Mouse (Mus musculus) thymus, postnatal 14 days (tissue): Measurements from ENCODE around the gene Pip5k1c.
A peak's percentile ranks its signal among the peaks of the same experiment; 100 is the strongest.

Experiments used
- DNase-seq: peaks from one replicate; pipeline ENCODE4 v3.0.0; 2021

Pip5k1c gene

DNA sequence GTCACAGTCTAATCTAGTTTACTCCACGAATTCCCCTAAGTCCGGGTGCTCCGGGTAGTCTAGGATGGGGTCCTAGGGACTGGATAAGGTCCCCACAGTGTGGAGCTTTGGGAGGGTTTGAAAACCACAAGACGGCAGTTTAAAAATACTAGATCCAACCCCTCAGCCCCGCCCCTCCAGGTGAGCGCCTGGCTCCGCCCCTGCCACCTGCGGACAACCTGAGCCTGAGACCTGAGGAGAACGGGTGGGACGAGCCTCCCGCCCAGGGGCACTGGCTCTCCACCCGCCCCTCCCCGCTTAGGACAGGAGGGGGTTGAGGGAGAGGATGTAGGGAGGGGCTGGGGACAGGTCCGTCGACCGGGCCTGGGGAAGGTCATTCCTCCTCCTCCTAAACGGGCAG lies 8.0 kb upstream of the Pip5k1c start:
- DNase-seq: no peak

DNA sequence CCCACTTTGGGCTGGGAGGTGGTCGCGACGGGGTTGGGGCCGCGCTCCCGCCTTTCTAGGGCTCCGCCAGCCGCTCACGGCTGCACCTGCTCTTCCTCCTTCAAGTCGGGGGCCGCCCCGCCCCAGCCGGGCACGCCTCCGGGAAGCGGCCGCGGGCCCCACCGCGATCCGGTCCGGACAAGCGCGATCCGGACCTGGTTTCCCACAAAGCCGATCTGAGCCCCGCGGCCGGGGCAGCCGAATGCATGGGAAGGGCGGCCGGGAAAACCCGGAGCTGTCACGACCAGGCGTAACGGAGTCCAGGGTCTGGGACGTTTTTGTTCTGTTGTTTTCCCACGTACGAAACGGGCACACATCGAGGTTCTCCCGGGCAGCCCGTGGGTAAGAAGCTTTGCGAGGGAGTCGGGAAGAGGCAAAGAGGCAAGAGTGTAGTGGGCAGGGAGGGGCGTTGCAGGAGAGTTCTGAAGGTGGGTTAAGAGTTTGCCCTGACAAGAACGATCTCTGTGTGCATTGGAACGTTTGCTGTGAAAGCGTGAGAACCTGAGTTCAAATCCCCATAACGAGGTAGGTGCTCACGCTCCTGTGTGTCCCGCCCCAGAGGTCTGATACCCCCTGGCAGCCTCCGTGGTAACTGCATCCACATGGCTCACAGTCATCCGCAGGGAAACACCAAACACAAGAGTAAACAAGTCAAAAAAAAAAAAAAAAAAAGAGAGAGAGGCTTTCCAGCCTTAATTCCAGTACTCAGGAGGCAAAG lies 6.9 kb upstream of the Pip5k1c start:
- peak; percentile 97 for DNase-seq

DNA sequence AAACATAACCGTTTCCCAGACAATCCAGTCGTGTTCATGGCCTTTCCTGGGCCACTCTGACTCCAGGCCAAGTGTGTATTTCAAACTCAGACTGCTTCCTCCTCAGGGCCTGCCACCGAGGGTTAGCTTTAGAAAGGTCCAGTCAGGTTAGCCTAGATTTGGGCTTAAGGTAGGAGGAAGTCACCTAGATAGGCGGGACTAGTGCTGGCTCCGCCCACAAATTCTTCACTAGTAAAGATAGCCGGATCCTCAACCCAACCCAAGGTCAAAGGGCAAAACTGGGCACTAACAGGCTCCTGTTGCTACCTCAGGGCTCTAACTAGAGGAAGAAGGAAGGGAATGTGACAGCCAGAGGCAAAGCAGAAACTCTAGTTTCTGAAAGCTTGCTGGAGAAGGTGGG lies 6.2 kb upstream of the Pip5k1c start:
- no peak for DNase-seq

DNA sequence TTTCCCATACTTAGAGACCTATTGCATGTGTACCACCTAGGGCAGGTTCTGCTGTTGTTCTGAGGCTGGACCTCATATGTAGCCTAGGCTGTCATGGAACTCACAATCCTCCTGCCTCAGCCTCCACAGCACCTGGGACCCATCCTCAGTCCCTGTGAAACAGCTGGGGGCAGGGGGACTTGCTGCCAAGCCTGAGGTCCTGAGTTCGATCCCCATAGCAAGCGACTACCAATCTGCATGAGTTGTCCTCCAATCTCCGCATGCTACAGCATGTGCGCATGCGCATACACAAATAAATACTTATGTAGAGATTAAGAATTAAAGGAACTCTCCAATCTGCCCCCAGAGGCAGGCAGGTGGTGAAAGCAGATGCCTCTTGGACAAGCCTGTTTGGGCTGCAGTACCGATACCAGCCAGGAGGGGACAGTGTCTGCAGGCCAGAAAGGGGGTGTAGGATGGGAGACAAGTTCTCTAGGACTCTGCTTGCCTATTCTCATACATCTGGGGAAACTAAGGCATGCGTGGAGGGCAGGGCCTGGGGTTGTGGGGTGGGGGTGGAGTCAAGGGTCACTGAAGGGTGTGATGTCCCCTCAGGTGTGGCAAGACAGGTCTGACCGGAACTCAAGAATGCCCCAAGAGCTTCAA lies 5.1 kb upstream of the Pip5k1c start:
- peak; percentile 83 for DNase-seq

DNA sequence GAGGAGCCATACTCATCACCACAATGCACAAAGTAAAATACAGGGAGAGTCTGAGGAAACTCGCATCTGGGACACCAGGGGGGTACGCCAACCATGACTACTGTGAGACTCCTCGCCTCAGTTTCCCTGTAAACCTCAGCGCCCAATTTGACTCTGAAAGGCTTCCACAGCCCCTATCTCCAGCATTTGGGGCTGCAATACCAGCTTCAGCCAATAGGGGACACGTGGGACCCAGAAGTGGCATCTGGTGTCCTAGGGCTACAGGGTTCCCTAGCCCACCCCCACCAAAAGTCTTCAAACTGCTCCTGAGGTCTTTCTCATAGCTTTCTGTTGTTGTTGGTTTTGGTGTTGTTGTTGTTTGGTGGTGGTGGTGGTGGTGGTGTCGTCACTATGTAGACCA lies 4.2 kb upstream of the Pip5k1c start:
- DNase-seq: peak; percentile 67

DNA sequence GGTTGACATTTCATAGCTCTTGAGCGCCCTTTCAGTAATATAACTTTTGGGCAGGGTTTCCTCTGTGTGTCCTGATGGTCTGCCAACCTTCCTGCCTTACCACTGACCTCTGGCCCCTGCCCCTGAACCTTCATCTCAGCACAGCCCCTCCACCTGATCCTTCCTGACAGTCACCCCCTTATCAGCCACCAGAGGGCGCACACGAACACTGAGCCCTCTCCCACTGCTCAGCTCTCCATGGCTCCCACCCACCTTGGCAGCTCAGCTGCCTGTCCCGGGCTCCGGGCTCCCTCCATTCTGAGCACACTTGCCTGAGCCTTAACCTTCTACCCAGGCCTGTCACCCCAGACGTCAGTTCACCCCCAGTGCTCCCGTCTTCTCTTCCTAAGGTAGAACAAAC lies 3.5 kb upstream of the Pip5k1c start:
- peak; percentile 78 for DNase-seq

DNA sequence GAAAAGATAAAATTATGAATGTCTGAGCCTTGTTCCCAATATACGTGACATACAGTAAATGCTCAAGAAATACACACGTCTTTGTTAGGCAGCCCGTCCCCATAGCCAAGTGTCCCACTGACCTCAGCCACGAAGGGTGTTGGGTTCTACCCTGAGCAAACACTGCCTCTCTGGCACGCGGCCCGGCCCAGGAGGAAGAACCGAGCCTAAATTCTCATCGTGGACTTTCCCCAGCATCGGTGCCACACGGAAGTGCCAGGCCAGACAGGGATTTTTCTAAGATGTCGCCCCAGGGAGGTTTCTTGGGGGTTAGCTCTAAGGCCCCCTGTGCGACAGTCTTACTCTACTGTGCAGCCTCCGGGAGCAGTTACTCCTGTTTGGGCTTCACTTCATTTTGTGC lies 3.0 kb upstream of the Pip5k1c start:
- DNase-seq: no peak

DNA sequence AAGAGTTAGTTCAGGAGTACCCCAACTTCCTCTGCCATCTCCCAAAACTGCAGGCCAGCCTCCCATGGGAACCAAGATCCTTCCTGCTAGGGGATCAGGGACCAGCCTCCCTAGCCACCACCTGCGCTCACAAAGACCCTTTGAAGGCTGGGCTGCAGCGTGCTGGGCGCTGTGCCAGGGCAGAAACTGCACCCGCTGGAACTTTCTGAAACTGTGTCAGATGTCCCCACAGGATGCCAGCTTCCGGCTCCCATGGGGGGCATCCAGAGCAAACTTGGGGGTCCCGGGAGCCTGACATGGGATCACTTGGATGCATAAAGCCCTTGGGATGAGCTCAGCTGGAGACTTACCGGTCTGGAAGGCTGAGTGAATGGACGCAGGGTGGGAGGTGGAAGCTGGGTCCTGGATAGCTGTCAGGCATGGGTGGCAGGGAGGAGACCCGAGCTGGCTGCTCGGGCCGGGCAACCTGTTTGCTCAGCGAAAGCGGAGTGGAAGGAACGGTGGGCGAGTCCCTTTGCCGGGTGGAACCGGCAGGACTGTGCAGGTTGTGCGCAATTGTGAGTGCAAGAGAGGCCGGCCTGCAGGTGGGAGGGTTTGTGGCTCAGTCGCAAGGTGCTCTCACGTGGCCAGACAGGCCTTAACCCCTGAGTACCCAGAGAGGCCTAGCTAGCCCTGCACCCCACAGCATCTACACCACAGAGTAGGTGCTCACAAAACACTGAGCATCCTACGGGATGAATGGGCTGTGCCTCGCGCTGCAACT lies 1.9 kb upstream of the Pip5k1c start:
- DNase-seq: peak; percentile 71

DNA sequence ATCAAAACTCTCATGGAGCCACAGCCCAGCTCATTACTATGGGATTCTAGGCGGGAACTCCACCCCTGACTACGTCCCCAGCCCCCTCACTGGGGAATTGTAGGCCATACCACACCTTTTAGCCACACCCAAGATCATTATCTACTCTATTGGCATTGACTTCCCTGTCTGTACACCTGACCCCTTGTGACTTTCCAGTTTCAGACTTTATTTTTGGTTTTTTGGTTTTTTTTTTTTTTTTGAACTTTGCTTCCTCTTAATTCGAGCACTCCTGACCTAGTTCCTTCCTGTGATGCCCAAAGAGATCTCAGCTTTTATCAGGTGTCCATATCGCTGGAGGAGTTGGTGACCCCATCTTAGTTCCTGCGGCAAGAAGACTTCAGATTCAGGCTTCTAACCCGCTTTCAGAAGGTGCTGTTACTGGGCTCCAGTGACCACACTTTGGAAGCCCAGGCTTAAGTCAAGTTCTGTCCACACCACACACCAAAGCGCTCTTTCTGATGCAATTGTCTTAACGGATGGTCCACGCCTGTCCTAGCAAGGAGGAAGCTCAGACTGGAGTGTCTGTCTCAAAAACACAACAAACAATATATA lies 1.2 kb upstream of the Pip5k1c start, which contains the start of gene Tjp3:
TSS of gene Tjp3 (minus strand) at position 71 of the 594 bp plus-strand sequence.
- no peak for DNase-seq

DNA sequence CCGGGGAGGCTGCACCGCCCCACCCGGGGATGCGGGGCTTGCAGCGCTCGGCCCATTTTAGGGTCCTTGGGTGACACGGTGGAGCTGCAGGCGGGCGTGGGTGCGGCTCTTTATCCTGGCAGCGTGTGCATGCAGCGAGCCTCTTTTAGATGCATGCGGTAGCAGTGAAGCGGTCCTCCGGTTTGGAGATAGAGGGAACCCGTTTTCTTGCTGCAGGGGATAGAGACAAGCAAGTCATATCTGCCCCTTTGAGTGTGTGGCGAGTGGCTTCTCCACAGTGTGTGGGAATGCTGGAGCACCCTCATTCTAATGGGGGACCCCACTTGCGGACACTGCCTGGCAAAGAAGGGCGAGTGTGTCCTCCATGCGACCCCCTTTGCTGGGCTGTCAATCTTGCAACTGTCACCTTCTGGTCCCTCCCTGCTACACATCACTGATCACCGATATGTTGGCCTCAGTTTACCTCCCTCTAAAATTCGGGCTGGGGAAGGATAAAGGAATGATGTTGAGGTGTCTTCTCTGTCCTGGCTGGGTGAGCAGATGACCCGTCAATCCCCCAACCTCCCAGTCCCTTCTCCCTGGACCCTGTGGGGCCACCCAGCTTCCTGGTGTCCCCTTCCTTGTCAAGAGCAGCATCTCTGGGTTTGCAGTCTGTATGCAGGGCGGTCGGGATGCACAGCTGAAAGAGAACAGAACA lies 719 bp downstream of the Pip5k1c start:
- no peak for DNase-seq

DNA sequence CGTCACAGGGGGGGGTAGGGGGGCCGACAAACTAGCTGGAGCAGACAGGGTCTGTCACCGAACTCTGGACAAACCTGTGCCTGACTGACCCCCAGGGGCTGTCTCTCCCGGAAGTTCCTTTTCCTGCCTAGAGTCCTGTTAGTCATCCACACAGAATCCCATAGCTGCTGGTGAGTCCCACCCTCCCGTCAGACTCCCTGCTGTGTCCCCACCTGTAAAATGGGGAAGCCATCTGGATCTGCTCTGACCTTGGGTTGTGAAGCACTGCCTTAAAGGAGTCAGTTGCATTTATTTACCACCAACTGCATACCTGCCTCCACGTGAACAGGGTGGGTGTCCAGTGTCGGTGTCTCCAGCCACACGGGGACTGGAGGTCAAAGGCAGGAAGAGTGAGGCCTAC lies 1.7 kb downstream of the Pip5k1c start:
- DNase-seq: no peak

DNA sequence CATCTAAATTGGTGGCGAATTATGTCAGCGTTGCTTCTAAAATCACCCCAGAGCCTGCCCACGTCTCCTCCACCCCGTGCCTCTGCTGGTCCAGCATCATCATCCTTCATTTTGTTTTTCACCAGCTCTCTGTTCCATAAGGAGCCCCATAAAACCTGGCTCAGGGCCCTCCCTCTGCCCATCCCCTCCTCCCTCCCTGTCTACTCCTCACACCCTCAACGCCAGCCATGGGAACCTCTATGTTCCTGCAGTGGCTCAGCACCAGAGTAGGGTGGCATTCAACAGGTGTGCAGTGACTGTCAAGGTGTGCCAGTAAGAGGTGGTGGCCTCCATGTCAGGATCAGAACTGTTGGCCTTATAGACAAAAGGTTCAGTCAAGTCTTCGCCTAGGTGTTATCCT lies 2.4 kb downstream of the Pip5k1c start:
- no peak for DNase-seq

DNA sequence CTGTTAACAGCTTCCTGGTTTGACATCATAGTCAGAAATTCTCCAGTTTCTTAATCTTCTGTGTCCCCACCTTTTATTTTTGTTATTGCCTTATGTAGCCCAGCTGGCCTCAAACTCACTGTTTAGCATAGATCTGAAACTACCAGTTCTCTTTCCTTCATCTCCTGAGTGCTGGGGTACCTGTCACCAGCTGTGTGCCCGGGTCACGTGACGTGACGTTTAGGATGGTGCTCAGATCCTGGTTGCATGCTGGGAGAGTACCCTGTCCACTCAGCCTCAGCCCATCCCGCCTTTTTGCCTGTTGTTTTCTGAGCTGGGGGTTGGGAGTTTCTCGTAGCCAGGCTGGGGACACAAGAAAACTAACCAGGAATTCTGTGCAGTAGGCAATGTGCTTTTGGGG lies 4.5 kb downstream of the Pip5k1c start:
- peak; percentile 79 for DNase-seq

DNA sequence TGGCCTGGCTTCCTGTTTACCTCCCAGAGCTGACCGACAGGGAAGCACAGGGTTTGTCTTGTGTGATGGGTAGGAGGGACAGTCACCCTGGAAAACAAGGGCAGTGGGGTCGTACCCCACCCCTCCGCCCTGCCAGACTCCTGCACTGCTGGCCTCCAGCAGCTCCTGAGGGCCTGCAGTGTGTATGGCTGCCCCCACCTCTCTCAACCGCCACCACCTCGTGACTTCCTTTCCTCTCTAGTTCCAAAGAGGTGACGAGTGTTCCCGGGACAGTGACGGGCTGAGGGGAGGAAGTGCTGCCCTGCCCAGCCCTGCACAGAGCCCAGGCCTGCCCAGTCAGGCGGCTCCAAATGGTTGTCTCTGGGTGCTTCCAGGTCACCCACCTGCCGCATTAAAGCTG lies 5.1 kb downstream of the Pip5k1c start:
- peak; percentile 84 for DNase-seq

DNA sequence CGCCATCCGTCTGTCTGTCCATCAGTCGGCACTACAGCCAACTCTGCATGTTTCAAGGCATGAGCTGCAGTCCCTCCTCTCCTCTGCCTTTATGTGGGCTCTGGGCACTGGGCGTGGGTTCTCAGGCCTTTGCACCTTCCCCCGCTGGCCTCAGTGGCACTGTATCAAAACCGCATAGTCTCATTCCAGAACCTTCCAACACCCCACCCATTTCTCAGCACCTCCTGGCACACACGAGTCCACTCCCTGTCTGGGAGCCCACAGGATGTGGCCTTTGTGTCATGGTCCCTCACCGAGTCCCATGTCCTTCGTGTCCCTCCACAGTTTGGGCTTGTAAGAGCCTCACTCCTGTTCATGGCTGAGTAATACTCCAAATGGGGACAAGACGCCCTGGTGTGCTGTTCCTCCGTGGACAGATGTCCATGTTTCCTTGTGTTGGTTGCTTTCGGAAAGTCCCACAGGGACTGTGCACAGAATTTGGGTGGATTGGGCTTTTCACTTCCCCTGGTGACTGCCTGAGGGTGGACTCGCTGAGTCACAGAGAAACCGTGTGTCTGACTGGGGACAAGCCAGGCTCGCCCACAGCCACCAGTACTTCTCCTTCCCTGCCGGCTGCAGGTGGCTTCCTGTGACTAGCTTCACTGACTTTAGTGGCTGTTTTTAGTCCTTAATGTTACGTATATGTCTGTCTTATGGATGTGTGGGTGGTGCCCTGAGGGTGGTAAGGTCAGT lies 5.8 kb downstream of the Pip5k1c start:
- DNase-seq: peak; percentile 74

DNA sequence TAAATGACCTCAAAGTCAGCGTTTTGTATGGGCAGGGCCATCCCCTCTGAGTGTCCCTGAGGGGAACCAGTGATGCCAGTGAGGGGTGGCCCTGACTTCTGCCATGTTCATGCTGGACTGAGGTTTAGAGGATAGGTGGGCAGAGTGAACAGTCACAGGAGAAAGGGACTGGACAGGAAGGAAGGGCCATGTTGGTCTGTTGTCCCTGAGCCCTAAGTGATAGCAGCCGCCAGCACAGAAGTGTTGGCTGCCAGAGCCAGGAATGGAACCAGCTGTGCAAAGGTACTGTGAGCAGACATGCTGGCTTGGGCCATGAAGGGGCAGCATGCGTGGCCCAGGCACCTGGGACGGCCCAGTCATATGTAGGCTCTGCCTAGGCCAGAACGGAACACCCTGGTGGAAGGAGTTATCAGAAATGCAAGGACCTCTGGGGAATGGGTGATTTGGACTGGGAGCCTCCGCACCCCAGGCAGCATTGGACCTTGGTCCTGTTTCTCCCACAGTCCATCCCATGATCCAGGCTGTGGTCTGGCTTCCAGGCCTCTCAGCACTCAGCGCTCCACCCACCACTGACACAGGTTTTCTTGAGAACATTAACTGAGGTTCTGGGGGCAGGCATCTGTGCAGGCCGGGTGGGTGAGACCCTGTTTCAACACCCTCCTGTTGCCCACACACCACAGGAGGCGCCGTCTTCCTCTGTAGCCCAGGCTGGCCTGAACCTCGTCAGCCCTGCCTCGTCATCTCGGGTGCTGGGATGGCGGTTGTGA lies 7.0 kb downstream of the Pip5k1c start:
- no peak for DNase-seq

DNA sequence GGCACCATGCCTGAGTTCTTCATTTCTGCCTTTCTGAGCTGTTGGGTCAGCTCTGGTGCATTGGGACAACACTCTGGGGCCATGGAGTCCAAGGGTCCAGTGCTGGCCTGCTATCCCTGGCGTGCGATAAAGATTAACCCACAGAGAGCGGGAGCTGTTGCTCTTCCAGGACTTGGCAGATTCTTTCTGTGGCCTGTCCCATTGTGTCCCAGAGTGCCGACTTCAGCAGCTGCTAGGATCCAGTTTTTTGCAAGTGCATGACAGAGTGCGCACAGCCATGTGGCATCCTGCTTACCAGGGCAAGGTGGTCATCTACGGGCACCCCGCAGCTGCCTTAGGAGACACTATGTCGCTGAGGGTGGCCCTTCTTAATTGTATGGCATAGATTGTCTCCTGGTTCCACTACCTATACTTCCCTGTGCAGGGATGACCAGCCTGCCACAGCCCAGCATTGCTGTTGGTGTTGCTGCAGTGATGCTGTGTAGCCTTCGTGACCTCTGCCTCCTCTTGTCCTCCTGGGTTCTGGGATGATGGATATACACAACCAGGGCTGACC lies 7.7 kb downstream of the Pip5k1c start:
- DNase-seq: no peak

DNA sequence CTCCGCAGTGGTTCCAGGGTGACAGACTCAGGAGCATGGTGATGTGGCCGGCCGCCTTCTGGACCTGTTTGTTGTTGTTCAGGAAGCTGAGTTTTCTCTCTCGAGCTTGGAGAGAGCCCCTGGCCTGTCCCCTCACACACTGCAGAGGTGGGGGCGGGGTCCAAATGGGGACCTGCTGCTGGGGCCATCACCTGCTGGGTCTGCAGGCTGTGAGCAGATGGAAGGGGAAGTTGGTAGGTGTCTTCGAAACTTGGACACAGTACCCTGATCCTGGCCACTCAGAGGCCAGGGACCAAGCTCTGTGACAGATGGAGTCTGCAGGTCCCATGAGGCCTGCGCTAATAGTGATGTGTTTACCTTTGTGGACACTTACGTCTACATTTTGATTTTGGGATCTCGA lies 8.6 kb downstream of the Pip5k1c start:
- no peak for DNase-seq

DNA sequence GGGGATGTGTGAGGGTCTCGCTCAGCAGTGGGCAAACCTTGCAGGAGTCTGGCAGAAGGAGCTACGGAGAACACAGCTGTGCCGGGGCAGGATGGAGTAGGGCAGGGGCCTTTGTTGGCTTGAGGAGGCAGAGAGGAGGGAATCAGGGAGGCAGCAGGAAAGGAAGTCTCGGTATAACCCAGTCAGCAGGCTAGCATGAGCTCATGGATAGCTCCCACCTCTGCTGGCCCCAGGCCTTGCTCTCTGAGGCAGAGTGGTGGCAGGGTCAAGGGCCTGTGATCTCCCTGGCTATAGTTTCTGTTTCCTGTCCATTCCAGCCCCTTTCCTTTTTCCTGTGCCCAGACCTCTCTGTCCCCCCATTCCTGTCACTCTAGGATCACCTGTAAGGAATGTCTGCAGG lies 9.5 kb downstream of the Pip5k1c start:
- DNase-seq: no peak

DNA sequence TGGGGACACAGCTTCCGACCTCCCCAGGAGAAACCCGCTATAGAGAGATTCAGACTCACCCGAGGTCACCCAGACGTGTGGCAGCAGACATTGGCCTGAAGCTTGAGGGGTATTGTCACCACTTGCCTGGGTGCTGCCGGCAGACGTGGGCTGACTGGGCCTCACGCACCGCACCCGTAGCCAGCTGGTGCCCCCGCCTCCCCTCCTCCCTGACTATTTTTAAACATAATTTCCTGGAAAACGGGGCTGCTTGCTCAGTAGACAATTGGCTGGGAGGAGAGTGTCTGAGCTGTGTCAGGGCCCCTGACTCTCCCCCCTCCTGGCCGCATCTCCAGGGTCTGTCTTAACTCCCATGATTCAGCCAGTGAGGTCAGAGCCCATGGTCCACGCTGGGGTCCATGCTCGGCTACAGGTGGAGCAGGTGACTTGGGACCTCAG lies 10.0 kb downstream of the Pip5k1c start:
- peak; percentile 52 for DNase-seq

DNA sequence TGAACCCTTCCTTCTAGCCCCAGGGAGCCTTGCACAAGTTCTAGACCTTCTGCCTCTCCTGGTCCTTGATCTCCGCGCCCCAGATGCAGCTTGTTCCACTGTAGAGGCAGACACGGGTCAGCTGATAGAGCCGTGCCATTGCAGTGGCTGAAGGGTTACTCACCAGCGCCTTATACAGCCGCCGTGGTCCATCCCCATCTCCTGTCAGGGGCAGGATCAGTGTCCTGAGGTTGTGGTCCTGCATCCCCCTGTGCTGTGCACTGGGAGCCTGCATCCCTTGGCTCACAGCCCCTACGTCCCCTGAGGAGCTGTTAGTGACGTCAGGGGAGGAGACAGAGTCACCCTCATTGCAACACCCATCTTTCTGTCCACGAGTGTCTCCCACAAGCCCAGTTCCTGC lies 10.5 kb downstream of the Pip5k1c start:
- DNase-seq: no peak
